Mouse (Mus musculus): ENCODE results near the gene Ifi203. TPM values are rescaled to one million over a fixed set of nuclear protein-coding genes. Genes with fewer than 3 reads are reported as not detected.
A peak's percentile ranks its signal among the peaks of the same experiment; 100 is the strongest.
"Not testable (repeated sequence)": the region's sequence is repeated elsewhere in the genome, so short reads cannot be mapped to it uniquely, and the experiment has no call there.

Ifi203 gene
- 1 to 10 TPM; 4.8 to 6.3 TPM for total RNA-seq (2021)

- DNase-seq (ENCODE audit: extremely low spot score in 1 of 2, low spot score in 1 of 2): peak in 1 of 2 experiments; percentile 11
Measured at GRCm38 (mm10) chr1:173941924-173942779, at the start of gene Ifi203, which contains the start of gene Mndal. Gene Ifi203, minus strand, starts transcription at chr1:173942672. Gene Mndal, minus strand, starts transcription at chr1:173942491.

DNA sequence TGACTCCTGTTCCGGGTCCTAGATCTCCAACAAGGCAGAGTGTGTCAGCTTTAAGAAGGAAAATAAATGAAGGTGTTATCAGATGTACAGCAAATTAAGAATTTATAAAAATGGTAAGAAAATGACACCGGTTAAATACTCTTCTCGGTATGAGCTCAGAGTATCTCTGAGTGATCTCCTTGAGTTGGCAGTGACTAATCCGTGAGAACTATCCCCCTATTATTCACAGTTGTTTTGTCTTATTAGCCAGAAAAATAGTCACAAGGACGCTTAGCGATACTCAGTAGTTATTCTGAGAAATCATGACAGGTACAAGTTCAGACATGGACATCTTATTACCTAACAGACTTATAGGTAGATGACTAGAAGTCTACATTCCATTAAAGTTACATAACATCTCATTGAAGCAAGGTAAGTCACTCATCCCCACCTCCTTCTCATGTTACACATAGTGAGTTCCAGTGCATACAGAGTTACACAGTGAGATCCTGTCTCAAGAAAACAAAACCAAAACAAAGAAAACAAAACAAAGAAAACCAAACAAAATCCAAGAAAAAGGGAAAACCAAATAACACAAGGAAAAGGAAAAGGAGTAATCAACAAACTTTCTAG, 40.3 kb upstream of the Ifi203 start, which contains the start of gene Ifi202b:
Gene Ifi202b (minus strand): TSS at position 51 of the 612 bp plus-strand sequence.
- DNase-seq (ENCODE audit: extremely low spot score in 1 of 2, low spot score in 1 of 2): not testable (repeated sequence)

GRCm38 (mm10) chr1:173981038-173981437, 38.6 kb upstream of the Ifi203 start:
- not testable (repeated sequence) for DNase-seq (ENCODE audit: extremely low spot score in 1 of 2, low spot score in 1 of 2)

- DNase-seq (ENCODE audit: extremely low spot score in 1 of 2, low spot score in 1 of 2): no peak
Measured at GRCm38 (mm10) chr1:173977622-173978021, 35.1 kb upstream of the Ifi203 start.

DNA sequence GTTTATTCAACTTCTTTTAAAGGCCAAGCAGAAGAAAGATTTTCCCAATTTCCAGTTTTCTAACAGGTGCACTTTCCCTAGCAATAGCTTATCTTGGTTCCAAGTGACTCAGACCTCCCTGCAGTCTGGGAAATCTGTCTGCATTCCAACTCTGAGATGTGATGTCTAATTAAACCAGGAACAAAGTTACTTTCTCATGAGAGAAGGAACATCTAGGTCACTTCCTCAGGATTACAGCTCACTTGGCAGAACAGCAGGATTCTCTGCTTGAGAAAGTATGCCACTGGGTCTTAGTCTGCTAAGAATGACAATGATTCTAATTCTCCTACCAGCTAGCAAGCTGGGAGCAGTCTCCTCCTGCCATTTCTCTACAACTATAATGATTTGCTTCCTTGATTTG, 30.6 kb upstream of the Ifi203 start:
- DNase-seq (ENCODE audit: extremely low spot score in 1 of 2, low spot score in 1 of 2): no peak

DNA sequence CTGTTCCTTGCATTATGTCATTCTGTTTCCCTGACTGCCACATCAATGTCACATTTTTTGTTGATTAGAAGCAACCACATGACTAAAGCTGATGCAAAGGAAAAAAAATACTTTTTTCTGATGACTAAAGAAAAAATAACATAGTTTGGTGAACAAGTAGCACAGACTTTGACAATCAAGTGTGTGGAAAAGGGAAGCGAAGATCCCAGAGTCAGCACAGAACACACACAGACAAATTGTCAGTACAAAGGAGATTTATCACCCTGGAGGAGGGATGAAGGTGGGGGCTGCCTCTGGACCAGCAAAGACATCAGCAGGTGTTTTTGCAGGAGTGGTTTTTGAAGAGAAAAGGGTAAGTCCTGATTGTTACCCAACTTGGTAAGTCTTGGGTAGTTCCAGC, 19.0 kb upstream of the Ifi203 start:
- DNase-seq (ENCODE audit: extremely low spot score in 1 of 2, low spot score in 1 of 2): not testable (repeated sequence)

DNA sequence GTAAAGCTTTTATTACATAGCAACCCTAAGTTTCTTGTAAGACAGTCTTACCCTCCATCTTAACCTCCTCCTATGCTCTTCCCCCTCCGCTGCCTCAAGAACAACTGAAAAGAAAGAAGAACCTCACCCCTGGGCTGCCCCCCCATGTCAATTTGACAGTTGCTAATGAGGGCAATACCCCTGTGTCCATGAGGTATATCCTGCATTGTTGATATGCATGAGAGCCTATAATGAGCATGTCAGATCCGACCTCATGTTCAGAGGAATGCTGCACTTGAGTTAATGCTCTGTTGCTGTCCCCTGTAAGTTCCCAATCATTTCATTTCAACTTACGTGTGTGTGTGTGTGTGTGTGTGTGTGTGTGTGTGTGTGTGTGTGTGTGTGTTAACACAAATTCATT, 17.5 kb upstream of the Ifi203 start:
- DNase-seq (ENCODE audit: extremely low spot score in 1 of 2, low spot score in 1 of 2): not testable (repeated sequence)

- not testable (repeated sequence) for DNase-seq (ENCODE audit: extremely low spot score in 1 of 2, low spot score in 1 of 2)
Measured at GRCm38 (mm10) chr1:173955839-173956527, 13.5 kb upstream of the Ifi203 start.

GRCm38 (mm10) chr1:173955071-173955796, 12.8 kb upstream of the Ifi203 start:
- DNase-seq (ENCODE audit: extremely low spot score in 1 of 2, low spot score in 1 of 2): no peak

DNA sequence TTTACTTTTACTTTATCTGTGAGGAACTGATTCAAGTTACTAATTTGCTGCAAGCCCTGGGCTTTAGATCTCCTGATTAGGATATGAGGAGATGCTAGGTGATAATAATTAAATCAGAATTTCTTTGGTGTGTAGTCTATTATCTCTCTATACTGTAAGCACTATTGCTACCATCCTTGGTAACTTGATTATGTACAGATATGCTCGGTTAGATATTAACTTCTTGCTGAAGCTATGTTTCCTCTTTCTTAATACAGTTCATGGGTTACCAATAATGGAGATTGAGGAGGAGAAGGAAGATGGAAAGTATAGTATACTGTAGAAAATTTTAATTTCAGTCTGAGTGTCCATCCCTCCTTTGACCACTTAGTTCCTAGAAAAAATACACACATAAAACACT, 11.1 kb upstream of the Ifi203 start:
- no peak for DNase-seq (ENCODE audit: extremely low spot score in 1 of 2, low spot score in 1 of 2)

DNA sequence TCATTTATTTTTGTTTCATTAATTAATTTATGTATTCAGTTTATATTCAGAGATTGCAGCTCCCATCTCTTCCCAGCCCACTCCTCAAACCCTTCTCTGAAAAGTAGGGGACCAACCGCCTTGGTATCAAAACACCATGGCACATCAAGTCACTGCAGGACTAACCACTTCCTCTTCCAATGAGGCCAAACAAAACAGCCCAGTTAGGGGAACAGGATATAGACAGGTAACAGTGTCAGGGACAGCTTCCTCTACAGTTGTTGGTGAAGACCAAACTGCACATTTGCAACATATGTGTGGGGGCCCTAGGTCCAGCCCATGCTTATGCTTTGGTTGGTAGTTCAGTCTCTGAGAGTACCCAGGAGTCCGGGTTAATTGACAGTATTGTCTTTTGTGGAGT, 6.6 kb upstream of the Ifi203 start:
- DNase-seq (ENCODE audit: extremely low spot score in 1 of 2, low spot score in 1 of 2): not testable (repeated sequence)

DNA sequence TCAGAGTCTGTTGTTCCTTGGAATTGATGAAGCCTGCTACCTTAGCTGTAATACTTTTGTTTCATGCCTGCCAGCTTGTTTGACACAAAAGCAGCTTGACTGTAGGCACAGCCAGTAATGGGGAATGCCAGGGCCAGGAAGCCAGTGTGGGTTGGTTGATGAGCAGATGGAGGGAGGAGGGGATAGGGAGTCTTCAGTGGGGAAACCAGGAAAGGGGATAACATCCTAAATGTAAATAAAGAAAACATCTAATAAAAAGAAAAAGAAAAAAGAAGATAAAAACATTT, 251 bp upstream of the Ifi203 start:
- peak in 1 of 2 experiments; percentile 4 for DNase-seq (ENCODE audit: extremely low spot score in 1 of 2, low spot score in 1 of 2)

DNA sequence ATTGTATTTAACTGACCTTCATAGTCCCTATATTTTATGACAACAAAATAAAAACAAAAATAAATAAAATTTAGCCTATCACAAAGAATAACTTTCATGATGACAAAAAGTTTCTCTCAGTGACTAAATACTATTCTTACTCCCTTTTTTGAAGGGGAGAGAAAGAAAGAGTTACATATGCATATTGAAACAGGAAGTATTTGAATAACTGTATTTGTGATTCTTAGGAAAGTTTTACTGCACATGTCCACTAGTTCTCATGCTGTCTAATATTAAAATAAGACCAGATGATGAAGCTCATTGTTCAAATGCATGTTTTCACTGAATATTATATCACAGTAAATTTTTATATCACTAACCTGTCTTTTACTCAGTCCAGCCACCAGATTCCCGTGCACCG, 950 bp downstream of the Ifi203 start:
- not testable (repeated sequence) for DNase-seq (ENCODE audit: extremely low spot score in 1 of 2, low spot score in 1 of 2)

DNA sequence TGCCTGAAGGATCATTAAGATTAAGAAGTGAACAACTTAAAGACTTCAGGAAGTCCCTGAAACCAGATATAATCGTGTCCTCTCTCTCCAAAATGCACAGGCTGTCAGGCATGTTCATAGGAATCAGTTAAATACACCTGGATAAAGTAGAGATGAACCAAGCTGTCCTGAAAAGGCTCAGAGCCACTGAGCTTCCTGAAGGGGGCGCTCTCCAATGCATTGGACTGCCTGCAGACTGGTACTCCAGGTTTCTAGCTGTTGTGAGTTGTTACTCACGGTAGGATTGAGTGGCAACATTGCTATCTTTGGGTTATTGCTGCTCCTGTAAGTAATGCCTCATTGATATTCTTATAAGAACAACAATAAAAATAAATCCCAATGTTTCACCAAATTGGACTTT, 23.2 kb downstream of the Ifi203 start:
- DNase-seq (ENCODE audit: extremely low spot score in 1 of 2, low spot score in 1 of 2): not testable (repeated sequence)

- no peak for DNase-seq (ENCODE audit: extremely low spot score in 1 of 2, low spot score in 1 of 2)
Measured at GRCm38 (mm10) chr1:173914559-173914958, 27.9 kb downstream of the Ifi203 start.

GRCm38 (mm10) chr1:173913256-173913791, 29.1 kb downstream of the Ifi203 start:
- DNase-seq (ENCODE audit: extremely low spot score in 1 of 2, low spot score in 1 of 2): not testable (repeated sequence)

- DNase-seq (ENCODE audit: extremely low spot score in 1 of 2, low spot score in 1 of 2): not testable (repeated sequence)
Measured at GRCm38 (mm10) chr1:173912548-173913255, 29.8 kb downstream of the Ifi203 start, which contains the start of gene Ifi211. Gene Ifi211, minus strand, starts transcription at chr1:173913046.

DNA sequence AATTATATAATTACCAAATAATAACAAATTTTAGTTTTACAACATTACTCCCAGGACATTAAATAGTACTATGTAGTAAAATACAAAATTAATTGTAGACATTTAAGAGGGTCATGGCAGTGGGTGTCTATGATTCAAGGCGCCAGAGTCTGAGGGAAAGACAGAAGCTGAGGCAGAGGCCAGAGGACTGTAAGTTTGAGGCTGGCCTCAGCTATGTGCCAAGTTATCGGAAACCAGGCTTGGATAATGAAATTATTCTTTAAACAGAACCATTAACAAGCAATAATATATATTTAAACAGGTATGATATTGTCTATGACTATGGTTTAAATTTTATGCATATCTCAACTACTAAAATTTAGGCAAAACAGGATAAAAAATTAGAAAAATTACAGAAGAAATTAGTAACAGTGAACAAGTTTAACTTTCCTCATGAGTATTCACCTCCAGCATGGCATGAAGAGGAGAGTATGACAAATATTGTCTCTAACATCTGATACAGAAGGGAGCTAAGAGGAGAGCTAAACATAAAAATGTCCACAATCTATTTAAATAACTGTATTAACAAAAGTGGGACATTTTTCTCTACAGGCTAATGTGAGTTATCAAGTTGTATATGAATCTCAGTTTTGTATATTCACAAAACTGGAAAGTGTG, 30.5 kb downstream of the Ifi203 start:
- no peak for DNase-seq (ENCODE audit: extremely low spot score in 1 of 2, low spot score in 1 of 2)

DNA sequence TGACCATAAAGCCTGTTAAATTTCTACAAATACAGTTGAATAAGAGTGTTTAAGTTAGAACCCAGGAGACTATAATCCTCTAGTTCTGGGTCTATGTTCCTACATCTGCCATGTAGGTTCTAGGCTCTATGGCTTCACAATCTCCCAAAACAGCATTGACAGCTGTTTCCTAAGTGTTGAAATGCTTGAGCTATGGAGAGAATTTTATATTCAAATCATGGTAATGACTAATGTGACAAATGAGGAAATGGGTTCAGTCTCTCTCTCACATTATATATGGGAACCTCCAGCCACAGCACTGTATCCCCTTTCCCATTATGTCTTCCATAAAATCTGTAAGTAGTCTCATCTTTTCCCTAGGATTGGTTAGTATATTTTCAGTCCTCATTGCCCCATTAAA, 34.1 kb downstream of the Ifi203 start:
- DNase-seq (ENCODE audit: extremely low spot score in 1 of 2, low spot score in 1 of 2): not testable (repeated sequence)

All from layer of hippocampus, postnatal 25 days (tissue).